Mouse (Mus musculus): Measurements from ENCODE around the gene Ppia.

GRCm38 (mm10) chr11:6406251-6407161, 8.7 kb upstream of the Ppia start:
- no peak for TF ChIP-seq CTCF (IDR thresholded peaks at IDR 0.05; ENCODE audit: low read depth, low read length)
- TF ChIP-seq POLR2A (IDR thresholded peaks at IDR 0.05; ENCODE audit: extremely low read depth, insufficient read depth, low read length), result no peak
